Mouse (Mus musculus): ENCODE data around the gene Arhgap10. TPM values are rescaled to one million over a fixed set of nuclear protein-coding genes. Genes with fewer than 3 reads are reported as not detected.

The Arhgap10 gene
- total and polyA plus RNA-seq, 2 experiments from 2014 or later, result 23.6 to 33.3 TPM

- no peak overlapping the region for H3K27ac ChIP-seq (ENCODE audit: low read depth)
- WGBS, result 92% methylated on average over 6 of the region's 6 CpGs
- ATAC-seq (ENCODE audit: insufficient read depth, low read depth), result no peak
- DNase-seq (ENCODE audit: low spot score), result no peak
- no peak overlapping the region for H3K4me2 ChIP-seq (ENCODE audit: low read depth, low read length)
- no peaks in the 10 kb centered on the region for H3K9me3 ChIP-seq (replicated peaks; ENCODE audit: control insufficient read depth, low read length)
- TF ChIP-seq CTCF (IDR thresholded peaks at IDR 0.05; ENCODE audit: low read depth) (no peak), EP300 (IDR thresholded peaks at IDR 0.05; ENCODE audit: low read depth) (no peak)
- H3K4me3 ChIP-seq (ENCODE audit: low read depth, low read length), result no peak overlapping the region
- H3K9ac ChIP-seq (replicated peaks; ENCODE audit: low read depth, low read length), result no peak overlapping the region
- H3K36me3 ChIP-seq (replicated peaks; ENCODE audit: control insufficient read depth, insufficient read depth, low read length), result peaks cover 35% of the 10 kb centered on the region
- H3K4me1 ChIP-seq (ENCODE audit: control insufficient read depth, insufficient read depth), result peaks cover 11% of the 10 kb centered on the region; the same call in 1 of the 2 replicates
- H3K27me3 ChIP-seq (ENCODE audit: control insufficient read depth, insufficient read depth, low read length), result no peaks in the 10 kb centered on the region
Measured at GRCm38 (mm10) chr8:77272136-77272535, 245.6 kb downstream of the Arhgap10 start.

GRCm38 (mm10) chr8:77267941-77268405 is 249.8 kb downstream of the Arhgap10 start:
- no peak for TF ChIP-seq EP300 (IDR thresholded peaks at IDR 0.05; ENCODE audit: low read depth)
- TF ChIP-seq CTCF (IDR thresholded peaks at IDR 0.05; ENCODE audit: low read depth), result no peak
- Histone ChIP-seq H3K4me2 (ENCODE audit: low read depth, low read length) (no peak overlapping the region), H3K27ac (ENCODE audit: low read depth) (no peak overlapping the region)

GRCm38 (mm10) chr8:77262216-77263009 is 255.3 kb downstream of the Arhgap10 start:
- DNase-seq (ENCODE audit: low spot score) (no peak), ATAC-seq (ENCODE audit: insufficient read depth, low read depth) (no peak)
- Histone ChIP-seq H3K27ac (ENCODE audit: low read depth) (no peak overlapping the region), H3K9me3 (replicated peaks; ENCODE audit: control insufficient read depth, low read length) (no peaks in the 10 kb centered on the region), H3K4me1 (ENCODE audit: control insufficient read depth, insufficient read depth) (no peaks in the 10 kb centered on the region), H3K27me3 (ENCODE audit: control insufficient read depth, insufficient read depth, low read length) (no peaks in the 10 kb centered on the region), H3K9ac (replicated peaks; ENCODE audit: low read depth, low read length) (no peak overlapping the region), H3K4me2 (ENCODE audit: low read depth, low read length) (no peak overlapping the region), H3K36me3 (replicated peaks; ENCODE audit: control insufficient read depth, insufficient read depth, low read length) (peaks cover 29% of the 10 kb centered on the region), H3K4me3 (ENCODE audit: low read depth, low read length) (no peak overlapping the region)
- WGBS, result 90% methylated on average over 12 of the region's 12 CpGs
- TF ChIP-seq EP300 (IDR thresholded peaks at IDR 0.05; ENCODE audit: low read depth), result no peak
- TF ChIP-seq CTCF (IDR thresholded peaks at IDR 0.05; ENCODE audit: low read depth), result no peak

More at GRCm38 (mm10) chr8:77267941-77268405, 249.8 kb downstream of the Arhgap10 start:
- no peaks in the 10 kb centered on the region for H3K4me1 ChIP-seq (ENCODE audit: control insufficient read depth, insufficient read depth)
- no peak overlapping the region for H3K9ac ChIP-seq (replicated peaks; ENCODE audit: low read depth, low read length)
- H3K27me3 ChIP-seq (ENCODE audit: control insufficient read depth, insufficient read depth, low read length), result no peaks in the 10 kb centered on the region
- ATAC-seq (ENCODE audit: insufficient read depth, low read depth) (no peak), DNase-seq (ENCODE audit: low spot score) (no peak)
- H3K36me3 ChIP-seq (replicated peaks; ENCODE audit: control insufficient read depth, insufficient read depth, low read length), result peaks cover 36% of the 10 kb centered on the region
- 68% methylated on average over 1 of the region's 1 CpGs for WGBS
- H3K4me3 ChIP-seq (ENCODE audit: low read depth, low read length), result no peak overlapping the region
- H3K9me3 ChIP-seq (replicated peaks; ENCODE audit: control insufficient read depth, low read length), result no peaks in the 10 kb centered on the region

- Histone ChIP-seq H3K27ac (ENCODE audit: low read depth) (no peak overlapping the region), H3K9ac (replicated peaks; ENCODE audit: low read depth, low read length) (no peak overlapping the region), H3K36me3 (replicated peaks; ENCODE audit: control insufficient read depth, insufficient read depth, low read length) (peaks cover 34% of the 10 kb centered on the region), H3K4me2 (ENCODE audit: low read depth, low read length) (no peak overlapping the region), H3K9me3 (replicated peaks; ENCODE audit: control insufficient read depth, low read length) (no peaks in the 10 kb centered on the region), H3K4me1 (ENCODE audit: control insufficient read depth, insufficient read depth) (no peaks in the 10 kb centered on the region), H3K4me3 (ENCODE audit: low read depth, low read length) (no peak overlapping the region), H3K27me3 (ENCODE audit: control insufficient read depth, insufficient read depth, low read length) (no peaks in the 10 kb centered on the region)
- DNase-seq (ENCODE audit: low spot score), result no peak
- 94% methylated on average over 6 of the region's 6 CpGs for WGBS
- TF ChIP-seq CTCF (IDR thresholded peaks at IDR 0.05; ENCODE audit: low read depth), result no peak
- no peak for TF ChIP-seq EP300 (IDR thresholded peaks at IDR 0.05; ENCODE audit: low read depth)
- ATAC-seq (ENCODE audit: insufficient read depth, low read depth), result no peak
Measured at GRCm38 (mm10) chr8:77261215-77261614, 256.5 kb downstream of the Arhgap10 start.

- H3K27ac ChIP-seq (ENCODE audit: low read depth), result no peak overlapping the region
- no peak overlapping the region for H3K4me2 ChIP-seq (ENCODE audit: low read depth, low read length)
- peaks cover 57% of the 10 kb centered on the region for H3K36me3 ChIP-seq (replicated peaks; ENCODE audit: control insufficient read depth, insufficient read depth, low read length)
- 87% methylated on average over 12 of the region's 12 CpGs for WGBS
- H3K4me1 ChIP-seq (ENCODE audit: control insufficient read depth, insufficient read depth), result no peaks in the 10 kb centered on the region
- no peaks in the 10 kb centered on the region for H3K27me3 ChIP-seq (ENCODE audit: control insufficient read depth, insufficient read depth, low read length)
- no peak overlapping the region for H3K4me3 ChIP-seq (ENCODE audit: low read depth, low read length)
- TF ChIP-seq EP300 (IDR thresholded peaks at IDR 0.05; ENCODE audit: low read depth) (no peak), CTCF (IDR thresholded peaks at IDR 0.05; ENCODE audit: low read depth) (no peak)
- no peak for DNase-seq (ENCODE audit: low spot score)
- H3K9ac ChIP-seq (replicated peaks; ENCODE audit: low read depth, low read length), result no peak overlapping the region
- ATAC-seq (ENCODE audit: insufficient read depth, low read depth), result no peak
- no peaks in the 10 kb centered on the region for H3K9me3 ChIP-seq (replicated peaks; ENCODE audit: control insufficient read depth, low read length)
Measured at GRCm38 (mm10) chr8:77257085-77257451, 260.7 kb downstream of the Arhgap10 start.

Measured in heart, postnatal 0 days (tissue).